Mouse (Mus musculus) liver, embryonic 14.5 days (tissue): ENCODE data around the gene Phldb2. TPM values are rescaled to one million over a fixed set of nuclear protein-coding genes. Genes with fewer than 3 reads are reported as not detected.
A peak's percentile ranks its signal among the peaks of the same experiment; 100 is the strongest.

Source experiments
- ATAC-seq: fragments of 200-750 bp; cut with Nextera tagmentation; 2 replicates; pipeline ENCODE4 v1.8.0; 2017; ENCODE audit warnings: moderate number of reproducible peaks, mild to moderate bottlenecking, moderate library complexity; ENCODE audit not compliant: insufficient read depth
- DNase-seq, 3 experiments: peaks; one replicate each; pipeline ENCODE4 v3.0.0-alpha.2; 2012 to 2013; ENCODE audit warnings: low read depth in 3 of 3, low spot score in 3 of 3
- H3K27ac ChIP-seq: fragments of 300-500 bp; sonication (generic); 2 replicates; pipeline ENCODE4 v1.5.1; 2014; ENCODE audit warnings: moderate library complexity, mild to moderate bottlenecking, control low read depth, inconsistent platforms
- H3K27me3 ChIP-seq: fragments of 300-500 bp; sonication (generic); 2 replicates; pipeline ENCODE4 v1.6.1; 2014; ENCODE audit warnings: mild to moderate bottlenecking, low read length, moderate library complexity; ENCODE audit not compliant: control insufficient read depth, insufficient read depth
- H3K36me3 ChIP-seq: fragments of 300-500 bp; sonication (generic); replicated peaks from 2 replicates; pipeline ENCODE4 v1.6.1; 2014; ENCODE audit warnings: low read depth; ENCODE audit not compliant: control insufficient read depth, insufficient read depth
- H3K4me1 ChIP-seq, 2 experiments: fragments of 200-500 bp in 1 of 2; fragments of 300-500 bp in 1 of 2; sonication (generic) in 1 of 2; replicated peaks; 2 replicates each; pipeline ENCODE4 v1.6.1; 2012 to 2014; ENCODE audit warnings: antibody characterized with exemption in 1 of 2, inconsistent platforms in 1 of 2, low read length in 1 of 2; ENCODE audit not compliant: control insufficient read depth in 2 of 2, insufficient read depth in 2 of 2
- H3K4me2 ChIP-seq: fragments of 300-500 bp; sonication (generic); 2 replicates; pipeline ENCODE4 v1.6.1; 2014; ENCODE audit warnings: low read depth, mild to moderate bottlenecking, control low read depth, moderate library complexity
- H3K4me3 ChIP-seq, 2 experiments: fragments of 200-500 bp in 1 of 2; fragments of 300-500 bp in 1 of 2; sonication (generic) in 1 of 2; 2 replicates each; pipeline ENCODE4 v1.5.1; 2012 to 2014; ENCODE audit warnings: low read depth in 2 of 2, low read length in 2 of 2, mild to moderate bottlenecking in 2 of 2, control low read depth in 1 of 2, inconsistent platforms in 1 of 2, moderate library complexity in 1 of 2; ENCODE audit not compliant: insufficient read depth in 1 of 2
- H3K9ac ChIP-seq: fragments of 300-500 bp; sonication (generic); replicated peaks from 2 replicates; pipeline ENCODE4 v1.6.1; 2014; ENCODE audit warnings: mild to moderate bottlenecking, control low read depth, moderate library complexity
- H3K9me3 ChIP-seq: fragments of 300-500 bp; sonication (generic); 2 replicates; pipeline ENCODE4 v1.6.1; 2016; ENCODE audit warnings: low read length, mixed read lengths; ENCODE audit not compliant: control insufficient read depth
- CTCF ChIP-seq: IDR thresholded peaks from 2 replicates; pipeline ENCODE4 v1.5.1; 2016; ENCODE audit warnings: antibody characterized with exemption, low read depth, control low read depth
- EP300 ChIP-seq: IDR thresholded peaks from 2 replicates; pipeline ENCODE4 v1.6.1; 2016; ENCODE audit warnings: antibody characterized with exemption, low read depth
- WGBS: fragments of 180-500 bp; shearing (Covaris S2); extraction: QIAGEN DNeasy Blood & Tissue Kit; methylation state at CpG from one replicate; pipeline ENCODE4 v1.1.7; 2014; ENCODE audit not compliant: insufficient replicate concordance; 5-methylcytosine and 5-hydroxymethylcytosine counted together
- polyA plus RNA-seq, 2 experiments: library from polyadenylated mRNA; depleted of rRNA in 1 of 2; stranded (reverse) in 1 of 2; unstranded in 1 of 2; fragments of >200 nt; fragmentation: Nextera tagmentation in 1 of 2; extraction: Ambion mirVana in 1 of 2; gene quantifications; 2 replicates each; pipeline versions ENCODE4 v1.2.1 to v1.2.3; 2012 to 2014

Gene Phldb2
- polyA plus RNA-seq, 2 experiments: 9.7 to 12.7 TPM

DNA sequence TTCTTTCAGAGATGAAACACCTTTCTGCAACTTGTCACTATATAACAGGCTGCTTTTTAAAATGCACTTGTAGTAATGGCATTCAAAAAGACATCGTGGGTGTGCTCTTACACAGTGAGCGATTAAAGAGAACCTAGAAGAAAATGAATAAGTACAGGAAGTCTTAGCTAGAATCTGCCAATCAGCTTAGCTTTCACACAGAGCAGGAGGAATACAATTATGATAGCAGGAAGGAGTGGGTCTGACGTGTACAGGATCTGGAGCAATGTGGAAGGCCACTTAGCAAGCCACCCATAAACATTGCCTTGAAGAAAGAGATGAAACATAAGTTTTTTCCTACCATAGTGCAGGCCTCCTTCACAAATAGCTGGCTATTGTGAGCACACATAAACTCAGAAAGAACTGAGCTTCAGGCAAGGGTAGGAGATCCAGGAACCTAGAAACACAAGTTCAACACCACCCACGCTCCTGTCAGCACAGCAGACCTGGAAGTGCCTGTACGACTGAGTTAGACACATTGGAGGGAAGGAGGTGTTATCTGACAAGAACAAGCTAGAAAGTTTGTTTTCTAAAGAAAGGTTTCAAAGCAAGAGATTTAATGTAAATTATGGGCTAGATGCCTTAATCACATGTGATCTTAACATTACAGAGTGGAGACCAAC lies 238.8 kb downstream of the Phldb2 start:
- H3K9ac ChIP-seq: no peak overlapping the region
- no peak overlapping the region for H3K4me3 ChIP-seq
- H3K27ac ChIP-seq: no peak overlapping the region
- DNase-seq: no peak
- H3K9me3 ChIP-seq: no peaks in the 10 kb centered on the region
- no peaks in the 10 kb centered on the region for H3K4me1 ChIP-seq
- no peak overlapping the region for H3K4me2 ChIP-seq
- H3K27me3 ChIP-seq: no peaks in the 10 kb centered on the region
- H3K36me3 ChIP-seq: no peaks in the 10 kb centered on the region
- TF ChIP-seq CTCF (no peak), EP300 (no peak)
- WGBS: 52% methylated on average over 5 of the region's 5 CpGs
- ATAC-seq: no peak

DNA sequence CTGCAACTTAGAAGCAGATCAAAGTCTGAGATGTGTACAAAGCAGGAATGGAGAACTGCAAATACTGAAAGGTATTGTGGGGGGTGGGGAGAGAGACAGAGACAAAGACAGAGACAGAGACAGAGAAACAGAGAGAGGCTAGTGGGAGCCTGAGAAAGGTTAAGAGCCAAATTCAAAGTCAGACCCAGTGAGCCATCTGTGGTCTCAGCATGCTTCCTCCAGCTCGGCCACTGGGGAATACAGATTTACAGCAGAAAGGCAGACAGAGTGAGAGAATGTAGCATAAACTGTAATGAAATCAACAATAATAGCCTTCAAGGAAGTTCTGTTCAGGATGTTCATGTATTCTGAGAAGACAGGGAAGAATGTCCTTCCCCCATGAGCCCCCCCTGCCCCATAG lies 239.5 kb downstream of the Phldb2 start:
- H3K9ac ChIP-seq: no peak overlapping the region
- H3K36me3 ChIP-seq: no peaks in the 10 kb centered on the region
- H3K27ac ChIP-seq: no peak overlapping the region
- H3K27me3 ChIP-seq: no peaks in the 10 kb centered on the region
- no peak overlapping the region for H3K4me3 ChIP-seq
- DNase-seq (no peak), ATAC-seq (no peak)
- no peak for TF ChIP-seq EP300
- no peak for TF ChIP-seq CTCF
- no peak overlapping the region for H3K4me2 ChIP-seq
- no peaks in the 10 kb centered on the region for H3K4me1 ChIP-seq
- no peaks in the 10 kb centered on the region for H3K9me3 ChIP-seq
- WGBS: 48% methylated on average over 1 of the region's 1 CpGs

DNA sequence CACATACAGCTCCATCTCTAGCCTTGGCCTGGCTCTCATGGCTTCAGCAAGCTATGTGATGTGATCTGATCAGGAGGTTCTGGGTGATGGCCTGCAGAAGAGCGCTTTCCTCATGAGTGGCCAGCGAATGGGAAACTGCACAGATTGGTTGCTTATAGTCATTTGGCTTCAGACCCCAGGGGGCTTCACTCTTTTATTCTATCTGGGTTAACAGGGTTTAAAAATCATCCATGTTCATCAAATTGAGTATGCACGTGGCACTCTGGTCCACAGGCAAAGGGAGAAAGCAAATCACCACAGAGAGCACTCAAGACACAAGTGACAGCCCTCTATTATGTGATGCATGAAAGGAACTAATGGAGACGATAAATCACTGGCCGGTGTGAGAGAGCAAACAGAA lies 240.1 kb downstream of the Phldb2 start:
- Histone ChIP-seq H3K4me1 (no peaks in the 10 kb centered on the region), H3K27ac (no peak overlapping the region), H3K4me3 (no peak overlapping the region), H3K9me3 (no peaks in the 10 kb centered on the region), H3K4me2 (no peak overlapping the region), H3K9ac (no peak overlapping the region), H3K27me3 (no peaks in the 10 kb centered on the region), H3K36me3 (no peaks in the 10 kb centered on the region)
- 74% methylated on average over 5 of the region's 5 CpGs for WGBS
- DNase-seq (no peak), ATAC-seq (no peak)
- TF ChIP-seq EP300: no peak
- TF ChIP-seq CTCF: no peak

DNA sequence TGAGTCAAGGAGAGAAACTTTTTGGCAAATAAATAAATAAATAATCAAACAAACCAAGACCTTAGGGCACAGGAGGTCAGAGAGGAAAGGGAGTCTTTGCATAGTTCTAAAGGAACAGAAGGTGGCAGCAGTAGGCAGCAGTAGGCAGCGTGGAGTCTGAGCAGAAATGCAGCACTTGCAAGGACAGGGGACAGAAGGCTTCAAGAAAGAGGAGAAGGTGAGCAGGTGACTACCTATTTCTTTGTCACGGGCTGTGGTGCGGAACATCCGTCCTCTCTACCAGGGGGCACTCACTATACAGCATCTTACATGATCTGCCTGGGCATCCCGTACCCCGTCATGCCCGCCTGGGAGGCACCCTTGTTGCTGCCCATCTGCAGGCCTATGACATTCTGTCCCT lies 242.1 kb downstream of the Phldb2 start:
- no peak overlapping the region for H3K9ac ChIP-seq
- WGBS: 63% methylated on average over 7 of the region's 7 CpGs
- TF ChIP-seq CTCF: peak; percentile 32; the same call in 1 of the 2 replicates
- TF ChIP-seq EP300: no peak
- no peaks in the 10 kb centered on the region for H3K36me3 ChIP-seq
- H3K4me1 ChIP-seq: no peaks in the 10 kb centered on the region
- H3K27me3 ChIP-seq: no peaks in the 10 kb centered on the region
- H3K9me3 ChIP-seq: no peaks in the 10 kb centered on the region
- H3K4me3 ChIP-seq: no peak overlapping the region
- no peak overlapping the region for H3K4me2 ChIP-seq
- no peak for ATAC-seq
- DNase-seq: no peak
- no peak overlapping the region for H3K27ac ChIP-seq

DNA sequence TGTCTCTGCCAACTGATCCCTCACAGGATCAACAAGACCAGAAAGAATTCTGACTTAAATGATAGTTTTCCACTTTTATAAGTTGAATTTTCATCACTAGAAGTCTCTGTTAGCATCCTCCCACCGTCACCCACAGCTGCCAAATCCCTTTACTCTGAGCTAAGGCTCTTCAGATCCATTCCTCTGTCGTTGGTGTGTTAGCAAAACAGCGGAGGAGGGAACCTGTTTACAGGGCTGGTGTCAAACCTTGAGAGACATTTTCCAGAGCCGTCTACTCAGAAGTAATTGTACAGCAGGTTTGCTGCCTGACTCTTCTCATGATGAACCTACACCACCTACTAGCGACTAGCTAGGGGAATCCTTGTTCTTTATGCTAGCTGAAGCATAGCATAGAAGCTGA lies 254.1 kb downstream of the Phldb2 start:
- no peak overlapping the region for H3K4me3 ChIP-seq
- 58% methylated on average over 5 of the region's 5 CpGs for WGBS
- DNase-seq: no peak
- H3K9ac ChIP-seq: no peak overlapping the region
- no peaks in the 10 kb centered on the region for H3K36me3 ChIP-seq
- H3K27me3 ChIP-seq: no peaks in the 10 kb centered on the region
- H3K27ac ChIP-seq: no peak overlapping the region
- TF ChIP-seq CTCF (no peak), EP300 (no peak)
- no peak overlapping the region for H3K4me2 ChIP-seq
- no peaks in the 10 kb centered on the region for H3K4me1 ChIP-seq
- no peak for ATAC-seq
- no peaks in the 10 kb centered on the region for H3K9me3 ChIP-seq
